Mouse (Mus musculus) frontal cortex, postnatal 25 days (tissue): ENCODE data around the gene Gltpd2.
"Not testable (repeated sequence)": the region's sequence is repeated elsewhere in the genome, so short reads cannot be mapped to it uniquely, and the experiment has no call there.

Experiments
- DNase-seq, 2 experiments: peaks; one replicate each; pipeline ENCODE4 v3.0.0; 2022; ENCODE audit warnings: low spot score in 2 of 2

Gltpd2 gene

DNA sequence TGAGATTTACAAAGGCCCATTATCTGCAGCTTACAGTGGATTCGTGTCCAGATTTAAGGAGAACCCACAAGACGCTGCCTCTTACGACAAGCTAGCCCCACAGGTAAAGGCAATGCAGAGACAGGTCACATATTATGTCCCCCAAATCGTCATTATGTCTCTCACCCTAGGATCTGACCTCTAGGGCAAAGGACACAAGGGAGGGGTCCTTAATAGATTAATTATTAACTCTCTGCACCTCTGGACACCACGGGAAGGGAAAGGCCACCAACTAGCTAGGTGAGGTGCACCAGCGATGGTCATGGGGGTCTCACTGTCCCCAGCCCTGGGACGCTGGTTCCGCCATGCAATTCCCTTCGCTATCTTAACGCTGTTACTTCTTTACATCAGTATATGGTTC is at the start of gene Gltpd2:
TSS of gene Gltpd2 (plus strand) at position 274 of the 400 bp plus-strand sequence.
- DNase-seq, result no peak

DNA sequence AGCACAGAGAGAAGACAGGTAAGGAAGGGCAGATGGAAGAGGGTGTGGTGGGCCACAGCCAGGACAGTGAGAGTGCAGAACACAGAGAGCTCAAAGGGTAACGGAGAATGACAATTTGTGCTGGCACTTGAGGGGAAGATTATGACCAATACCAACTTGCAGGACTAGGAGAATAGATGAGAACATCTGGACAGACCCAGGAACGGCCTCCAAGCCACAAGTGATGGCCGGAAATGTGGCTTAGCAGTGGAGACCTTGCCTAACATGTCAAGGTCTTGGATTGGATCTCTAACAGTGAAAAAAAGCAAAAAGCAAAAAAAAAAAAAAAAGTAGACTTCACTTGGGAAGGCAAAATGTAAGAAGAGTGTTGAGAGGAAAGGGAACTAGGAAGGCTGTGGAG is 49.2 kb upstream of the Gltpd2 start:
- DNase-seq, result no peak

DNA sequence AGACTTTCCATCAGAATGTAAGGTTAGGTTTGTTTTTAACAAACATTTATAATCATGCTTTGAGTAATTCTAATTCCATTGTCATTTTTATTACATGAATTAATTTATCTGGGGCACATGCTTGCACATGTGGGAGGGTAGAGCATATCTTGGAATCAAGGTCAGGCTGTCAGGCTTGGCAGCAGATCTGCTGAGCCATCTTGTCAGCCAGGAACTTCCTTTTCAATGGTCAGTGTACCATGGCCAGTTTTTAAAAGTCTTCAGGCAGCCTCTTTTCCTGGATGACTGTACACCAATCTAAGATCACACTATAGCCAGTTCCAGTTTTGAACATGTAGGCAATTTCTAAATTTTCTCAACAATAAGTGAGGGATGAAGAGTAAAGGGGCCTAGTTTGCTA is 46.3 kb upstream of the Gltpd2 start:
- no peak for DNase-seq

DNA sequence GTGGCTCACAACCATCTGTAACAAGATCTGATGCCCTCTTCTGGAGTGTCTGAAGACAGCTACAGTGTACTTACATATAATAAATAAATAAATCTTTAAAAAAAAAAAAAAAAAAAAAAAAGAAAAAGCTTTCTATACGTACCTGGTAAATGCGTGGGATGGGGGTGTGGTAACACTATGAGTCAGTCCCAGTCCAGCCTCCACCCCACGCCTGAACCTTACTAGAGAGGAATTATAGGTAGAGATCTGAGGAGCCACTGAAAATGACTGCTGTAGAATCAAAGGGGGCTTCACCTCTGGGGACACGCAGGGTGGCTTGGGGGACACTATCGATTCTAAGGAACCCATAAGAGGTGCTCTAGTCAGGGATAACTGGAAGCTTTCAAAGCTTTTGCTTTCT is 45.7 kb upstream of the Gltpd2 start:
- DNase-seq, result not testable (repeated sequence)

DNA sequence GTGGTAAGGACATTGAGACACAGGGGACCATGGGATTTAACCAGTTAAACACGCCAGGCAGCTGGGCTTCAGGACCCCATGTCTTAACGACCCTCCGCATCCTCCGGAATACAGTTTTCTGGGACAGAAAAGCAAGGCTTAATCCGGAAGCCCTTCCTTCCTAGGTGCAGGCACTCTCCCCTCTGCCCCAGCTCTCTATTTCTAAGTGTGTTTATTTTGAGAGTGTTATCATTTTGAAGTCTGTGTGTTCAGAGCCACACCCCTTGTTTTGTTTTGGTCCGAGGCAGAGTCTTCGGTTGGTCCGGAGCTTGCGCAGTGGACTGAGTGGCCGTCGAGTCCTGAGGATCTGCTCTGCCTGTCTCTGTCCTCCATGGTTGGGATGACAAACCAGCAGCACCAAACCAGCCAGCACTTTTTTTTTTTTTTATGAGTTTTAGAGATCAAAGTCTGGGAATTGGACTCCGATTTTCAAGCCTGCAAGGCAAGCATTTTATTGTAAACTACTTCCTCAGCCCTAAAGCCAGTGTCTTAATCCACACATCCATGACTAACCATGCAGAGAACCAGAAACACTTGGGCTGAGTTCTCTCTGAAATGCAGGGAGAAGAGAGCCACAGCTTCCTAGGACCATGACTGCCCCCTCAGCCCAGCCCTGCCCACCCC is 44.0 kb upstream of the Gltpd2 start:
- no peak for DNase-seq

DNA sequence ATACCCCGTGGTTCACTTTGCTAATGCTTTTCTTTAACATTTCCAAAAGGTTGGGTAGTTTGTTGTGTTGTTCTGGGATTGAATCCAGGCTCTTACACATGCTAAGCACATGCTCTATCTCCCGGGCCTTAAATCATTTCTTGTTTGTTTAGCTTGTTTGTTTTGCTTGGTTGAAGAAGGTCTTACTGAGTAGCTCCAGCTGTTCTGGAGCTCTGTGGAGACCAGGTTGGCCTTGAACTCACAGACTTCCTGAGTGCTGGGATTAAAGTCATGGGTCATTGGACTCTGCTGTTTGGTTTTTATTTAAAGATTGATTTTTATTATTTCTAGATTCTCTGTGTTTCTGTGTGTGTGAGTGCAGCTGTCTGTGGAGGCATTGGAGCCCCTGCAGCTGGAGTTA is 33.5 kb upstream of the Gltpd2 start:
- no peak for DNase-seq

DNA sequence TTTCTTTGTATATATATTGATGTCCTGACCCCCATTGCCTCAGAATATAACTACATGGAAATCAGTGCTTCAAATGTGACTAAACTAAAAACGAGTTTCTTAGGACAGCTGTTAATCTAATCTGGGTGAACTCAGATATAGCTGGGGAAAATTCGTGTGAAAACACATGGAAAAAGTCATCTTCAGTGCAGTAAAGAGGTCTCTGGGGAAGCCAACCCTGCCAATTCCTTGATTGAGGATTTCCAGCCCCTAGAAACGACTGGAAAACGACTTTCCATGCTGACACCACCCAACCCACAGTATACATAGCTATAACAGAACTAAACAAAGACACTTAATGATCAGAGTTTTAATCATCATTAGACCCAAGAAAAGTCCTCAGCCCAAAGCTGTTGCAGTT is 31.2 kb upstream of the Gltpd2 start:
- DNase-seq, result no peak

DNA sequence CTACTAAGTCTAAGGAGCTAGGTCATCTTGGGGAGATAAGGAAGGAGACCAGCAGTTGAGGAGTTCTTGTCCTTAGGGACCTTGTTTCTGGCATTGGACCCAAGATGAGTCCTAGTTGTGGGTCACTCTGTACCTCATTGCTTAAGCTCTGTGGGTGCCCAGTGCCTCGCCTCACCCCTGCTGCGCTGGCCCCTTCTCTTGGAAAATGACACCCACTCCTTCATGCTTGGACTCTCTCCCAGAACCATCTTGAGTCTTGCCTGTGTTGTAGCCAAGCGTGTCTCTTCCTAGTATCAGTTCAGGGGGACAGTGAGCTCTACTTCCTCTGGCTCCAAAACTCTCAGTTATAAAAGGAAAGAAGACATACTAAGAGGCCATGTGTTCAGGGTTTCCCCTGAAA is 29.9 kb upstream of the Gltpd2 start:
- no peak for DNase-seq

DNA sequence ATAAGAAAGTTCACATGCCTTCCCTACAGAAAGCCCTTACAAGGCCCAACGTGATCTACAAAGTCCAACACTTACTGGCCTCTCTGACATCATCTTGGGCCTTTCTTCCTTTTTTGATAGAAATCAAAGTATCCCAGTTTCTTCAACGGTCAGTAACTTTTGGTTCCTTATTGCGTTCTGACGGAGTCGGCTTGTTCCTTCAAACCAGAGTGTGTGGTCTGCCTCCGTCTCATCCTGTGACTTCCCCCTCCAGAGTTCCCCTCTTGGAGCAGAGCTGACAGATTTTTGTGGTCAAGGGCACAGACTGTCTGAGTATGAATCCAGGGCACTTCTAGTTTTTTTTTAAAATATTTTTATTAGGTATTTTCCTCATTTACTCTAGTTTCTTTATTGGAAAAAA is 29.3 kb upstream of the Gltpd2 start:
- no peak for DNase-seq

DNA sequence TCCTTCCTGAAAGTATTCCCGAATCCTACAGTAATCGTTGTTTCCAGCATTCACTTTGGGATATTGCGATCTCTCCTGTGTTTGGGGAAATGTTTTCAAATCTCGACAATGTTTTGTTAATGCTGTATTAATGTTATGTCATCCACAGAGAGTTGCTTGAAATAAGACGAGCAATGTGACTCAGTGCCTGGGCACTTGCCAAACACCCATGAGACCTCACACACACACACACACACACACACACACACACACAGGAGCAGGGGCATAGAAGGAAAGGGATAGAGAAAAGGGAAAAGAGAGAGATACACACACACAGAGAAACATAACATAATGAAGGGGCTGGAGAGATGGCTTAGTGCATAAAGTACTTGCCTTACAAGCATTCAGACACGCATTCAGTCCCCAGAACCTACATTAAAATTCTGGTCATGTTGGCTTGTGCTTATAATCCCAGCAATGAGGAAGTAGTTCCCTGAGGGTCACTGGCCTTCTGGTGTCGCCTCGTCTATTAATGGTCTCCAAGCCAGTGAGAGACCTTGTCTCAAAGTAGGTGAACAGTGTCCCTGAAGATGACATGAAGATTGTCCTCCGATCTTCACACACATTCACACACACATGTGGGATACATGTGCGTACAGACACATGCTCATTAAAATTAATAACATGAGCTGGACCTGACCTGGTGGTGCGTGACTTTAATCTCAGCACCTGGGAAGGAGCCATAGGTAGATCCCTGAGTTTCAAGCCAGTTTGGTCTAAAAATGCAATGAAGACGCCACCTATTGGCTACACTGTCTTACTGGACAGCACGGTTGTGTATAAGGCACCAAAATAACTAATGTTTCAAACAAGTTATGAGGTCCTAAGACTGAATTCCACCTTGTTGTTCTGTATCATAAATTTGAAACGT is 19.2 kb upstream of the Gltpd2 start:
- DNase-seq, result no peak

DNA sequence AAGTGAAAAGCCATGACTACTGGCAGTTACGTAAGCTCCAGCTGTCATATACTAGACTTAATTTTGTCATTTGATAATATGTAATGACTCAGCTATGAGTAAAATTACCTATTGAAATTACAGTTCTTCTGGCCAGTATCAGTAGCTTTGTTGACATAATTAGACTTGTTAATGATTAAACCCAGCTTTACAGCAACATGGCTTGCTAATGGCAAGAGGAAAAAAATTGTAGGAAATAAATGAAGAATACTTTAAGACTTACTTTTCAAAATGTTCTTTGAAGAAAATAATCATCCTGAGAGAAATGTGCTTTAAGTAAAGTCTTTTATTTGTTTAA is 18.6 kb upstream of the Gltpd2 start:
- DNase-seq, result no peak

DNA sequence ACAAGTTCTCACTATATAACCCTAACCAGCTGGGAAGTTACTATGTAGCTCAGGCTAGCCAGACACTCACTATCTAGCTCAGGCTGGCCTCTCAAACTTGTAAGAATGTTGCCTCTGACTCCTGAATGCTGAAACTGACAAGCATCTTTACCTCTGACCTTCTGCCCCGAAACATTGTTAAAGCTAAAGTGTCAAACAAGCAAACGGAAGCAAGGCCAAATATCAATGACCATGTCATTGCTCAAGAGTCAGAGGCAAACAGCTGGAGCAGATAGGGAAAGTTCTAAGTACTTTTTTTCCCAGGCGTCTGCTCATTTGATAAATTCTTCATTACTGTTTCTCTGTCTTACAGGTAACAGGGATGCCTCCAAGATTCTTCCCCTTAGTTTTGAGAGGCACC is 17.0 kb upstream of the Gltpd2 start:
- no peak for DNase-seq

DNA sequence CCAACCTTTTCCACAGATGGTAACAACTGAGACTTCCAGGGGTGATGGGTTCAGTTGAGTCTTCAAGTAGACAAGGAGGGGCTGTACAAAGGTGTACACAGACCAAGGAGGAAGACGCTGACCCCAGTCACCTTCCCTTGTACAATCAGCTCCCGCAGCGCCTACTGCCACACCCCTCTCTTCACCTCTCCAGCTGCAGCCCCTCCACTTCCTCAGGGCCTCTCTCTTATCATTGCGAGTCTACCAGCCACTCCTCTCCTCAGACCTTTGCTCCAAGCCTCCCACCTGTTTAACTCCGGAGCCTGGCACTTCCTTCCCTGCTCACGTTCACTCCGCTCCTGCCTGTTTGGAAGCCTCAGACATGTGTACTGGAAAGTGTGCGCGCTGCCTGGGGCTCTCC is 14.0 kb upstream of the Gltpd2 start, which contains the start of gene Tm4sf5:
TSS of gene Tm4sf5 (plus strand) at position 275 of the 400 bp plus-strand sequence.
- no peak for DNase-seq

DNA sequence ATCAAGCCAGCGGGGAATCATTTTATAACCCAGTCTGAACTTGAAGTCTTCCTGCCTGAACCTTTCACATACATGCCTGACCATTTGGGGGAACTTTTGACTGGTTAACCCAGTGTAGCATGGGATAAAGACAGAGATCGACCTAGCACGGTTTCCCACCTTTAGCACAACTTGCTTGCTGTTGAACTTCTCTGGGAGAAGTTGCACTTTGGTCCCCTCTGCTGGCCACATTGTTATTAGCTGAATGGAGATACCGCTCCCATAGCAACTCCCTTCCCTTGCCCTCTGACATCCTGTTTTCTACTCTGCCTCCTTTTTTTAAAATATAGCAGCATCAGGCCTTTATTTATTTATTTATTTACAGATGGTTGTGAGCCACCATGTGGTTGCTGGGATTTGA is 12.6 kb upstream of the Gltpd2 start:
- DNase-seq, result peak; percentile 36 to 39

DNA sequence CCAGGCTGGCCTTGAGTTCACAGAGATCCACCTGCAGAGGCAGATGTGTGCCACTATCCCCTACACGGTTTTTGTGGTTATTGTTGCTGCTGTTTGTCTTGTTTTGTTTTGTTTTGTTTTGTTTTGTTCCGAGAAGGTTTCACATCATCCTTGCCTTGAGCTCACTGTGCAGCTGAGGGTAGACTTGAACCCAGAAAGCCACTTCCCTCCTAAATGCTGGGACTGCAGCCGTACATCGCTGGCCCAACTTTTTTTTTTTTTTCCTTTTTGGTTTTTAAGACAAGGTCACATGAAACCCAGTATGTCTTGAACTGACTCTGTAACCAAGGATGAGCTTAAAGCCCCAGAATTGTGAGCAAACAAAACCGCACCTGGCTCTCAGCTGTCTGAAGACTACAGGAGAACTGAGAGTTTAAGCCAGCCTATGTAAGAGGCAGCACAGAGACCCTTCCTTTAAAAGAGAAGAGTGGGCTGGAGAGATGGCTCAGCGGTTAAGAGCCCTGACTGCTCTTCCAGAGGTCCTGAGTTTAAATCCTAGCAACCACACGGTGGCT is 12.0 kb upstream of the Gltpd2 start:
- DNase-seq, result no peak

DNA sequence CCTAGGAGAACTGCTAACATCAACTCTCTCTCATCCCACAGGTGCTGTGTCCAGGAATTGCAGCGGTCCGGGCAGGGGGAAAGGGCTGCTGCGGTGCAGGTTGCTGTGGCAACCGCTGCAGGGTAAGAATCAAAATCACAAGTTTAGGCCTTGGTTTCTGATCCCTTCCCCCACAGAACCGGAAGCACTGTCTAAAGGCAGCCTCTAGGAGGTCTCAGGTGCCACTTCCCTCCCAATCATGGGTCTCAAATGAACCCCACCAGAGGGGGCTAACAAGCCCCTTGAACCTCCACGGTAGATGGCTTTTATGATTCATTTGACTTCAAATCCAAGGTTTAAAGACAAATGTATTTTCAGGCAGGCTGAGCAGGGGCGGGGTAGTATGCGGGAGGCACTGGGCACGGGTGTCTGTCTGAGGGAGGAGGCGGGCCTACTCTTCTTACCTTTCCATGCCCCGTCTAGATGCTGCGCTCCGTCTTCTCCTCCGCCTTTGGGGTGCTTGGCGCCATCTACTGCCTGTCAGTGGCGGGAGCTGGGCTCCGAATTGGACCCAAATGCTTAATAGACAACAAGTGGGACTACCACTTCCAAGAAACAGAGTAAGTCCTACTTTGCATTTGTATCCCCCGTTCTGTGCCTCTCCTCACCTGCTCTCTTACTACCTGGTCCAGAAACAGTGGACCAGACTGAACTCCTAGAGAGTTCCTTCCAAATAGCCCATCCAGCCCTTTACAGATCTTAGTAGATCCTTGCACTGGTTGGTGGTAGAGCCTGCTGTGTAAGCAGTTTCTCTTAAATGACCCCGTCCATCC is 9.0 kb upstream of the Gltpd2 start:
- DNase-seq, result no peak

DNA sequence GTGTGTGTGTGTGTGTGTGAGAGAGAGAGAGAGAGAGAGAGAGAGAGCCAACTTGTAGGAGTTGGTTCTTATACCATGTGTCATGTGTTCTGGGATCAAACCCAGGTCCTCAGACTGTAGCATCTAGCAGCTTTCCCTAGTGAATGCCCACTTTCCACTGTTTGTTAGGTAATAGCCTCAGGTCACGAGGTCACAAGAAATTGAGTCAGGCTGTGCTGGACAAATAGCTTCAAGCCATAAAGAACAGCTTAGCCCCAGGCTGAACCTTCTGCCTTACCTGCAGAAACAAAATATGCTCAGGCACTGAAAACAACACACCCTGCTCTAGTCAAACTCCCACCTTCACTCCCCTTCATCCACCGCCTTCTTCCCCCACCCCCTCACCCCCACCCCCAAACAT is 7.8 kb upstream of the Gltpd2 start:
- DNase-seq, result no peak

DNA sequence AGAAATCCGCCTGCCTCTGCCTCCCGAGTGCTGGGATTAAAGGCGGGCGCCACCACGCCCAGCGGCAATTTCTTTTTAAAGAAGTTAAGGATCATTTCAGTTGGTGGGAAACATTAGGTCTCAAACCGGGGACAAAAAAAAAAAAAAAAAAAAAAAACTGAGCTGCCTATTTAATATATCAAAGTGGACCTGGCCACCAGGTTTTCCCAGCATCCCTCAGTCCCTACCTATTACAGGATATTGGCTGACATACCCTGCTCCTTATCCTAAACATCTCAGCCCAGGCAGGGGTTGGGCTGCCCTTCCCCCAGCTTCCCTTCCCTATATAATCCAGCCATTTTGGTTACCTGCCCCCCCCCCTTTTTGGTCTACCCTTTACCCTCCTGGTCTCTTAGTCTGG is 7.2 kb upstream of the Gltpd2 start:
- no peak for DNase-seq

DNA sequence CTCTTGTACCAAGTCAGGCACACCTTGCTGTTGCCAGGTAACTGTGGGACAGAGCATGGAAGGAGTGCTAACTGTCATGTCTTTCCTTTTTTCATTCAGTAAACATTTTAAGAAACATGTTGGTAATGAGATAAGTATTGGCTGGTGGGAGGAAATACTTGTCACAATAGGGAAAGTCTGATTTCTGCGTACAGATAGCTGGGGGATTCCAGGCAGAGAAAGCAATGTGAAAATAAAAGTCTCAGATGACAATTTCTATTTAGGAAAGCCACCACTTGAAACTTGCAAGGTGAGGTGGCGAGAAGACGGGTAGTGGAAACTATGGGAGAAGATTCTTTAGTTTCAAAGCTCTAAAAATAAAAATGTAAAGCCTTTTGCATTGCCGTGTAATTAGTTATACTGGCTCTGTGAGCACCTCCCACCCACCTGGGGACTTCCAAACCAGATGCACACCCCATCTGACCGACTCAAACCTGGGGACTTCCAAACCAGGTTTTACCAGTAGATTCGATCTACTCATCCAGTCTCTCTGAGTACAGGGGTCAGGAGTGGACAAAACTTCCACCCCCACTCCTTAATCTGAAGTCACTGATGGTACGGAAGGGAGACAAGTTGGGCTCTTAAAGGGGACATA is 6.2 kb upstream of the Gltpd2 start:
- DNase-seq, result no peak

DNA sequence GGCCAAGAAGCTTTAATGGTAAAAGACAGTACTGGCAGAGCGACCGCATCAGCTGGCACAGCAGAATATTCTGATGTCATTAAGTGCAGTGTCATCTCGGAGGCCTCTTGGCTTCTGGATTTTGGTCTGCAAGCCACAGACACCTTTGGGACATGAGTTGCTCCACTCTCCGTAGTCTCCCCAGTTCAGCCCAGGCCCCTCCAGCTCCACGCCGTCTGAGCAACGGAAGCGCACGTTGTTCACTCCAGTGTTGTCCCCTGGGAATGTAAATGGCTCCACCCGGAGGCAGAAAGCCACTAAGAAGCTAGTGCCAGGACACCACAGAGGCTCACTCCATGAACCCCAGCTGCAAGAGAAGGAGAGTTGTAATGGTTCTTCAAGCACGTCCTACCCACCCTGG is 5.5 kb upstream of the Gltpd2 start:
- DNase-seq, result no peak

DNA sequence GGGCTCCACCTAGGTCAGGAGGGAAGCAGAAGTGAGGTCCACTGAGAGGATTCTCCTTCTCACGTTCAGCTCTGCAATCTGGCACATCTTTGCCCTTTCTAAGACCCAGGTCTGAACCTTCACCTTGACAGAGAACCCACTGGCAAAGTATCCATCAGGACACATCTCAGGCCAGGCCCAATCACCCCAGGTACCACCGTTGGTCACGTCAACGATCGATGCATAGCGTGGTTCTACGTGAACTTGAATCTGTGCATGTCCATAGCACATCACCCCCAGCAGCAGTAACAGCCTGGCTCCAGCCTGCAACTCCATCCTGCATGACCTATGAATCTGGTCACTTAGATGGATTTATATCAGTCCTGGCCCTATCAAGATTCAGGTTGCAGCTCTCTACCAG is 4.7 kb upstream of the Gltpd2 start, which contains the start of gene Vmo1:
TSS of gene Vmo1 (minus strand) at position 329 of the 400 bp plus-strand sequence.
- no peak for DNase-seq

DNA sequence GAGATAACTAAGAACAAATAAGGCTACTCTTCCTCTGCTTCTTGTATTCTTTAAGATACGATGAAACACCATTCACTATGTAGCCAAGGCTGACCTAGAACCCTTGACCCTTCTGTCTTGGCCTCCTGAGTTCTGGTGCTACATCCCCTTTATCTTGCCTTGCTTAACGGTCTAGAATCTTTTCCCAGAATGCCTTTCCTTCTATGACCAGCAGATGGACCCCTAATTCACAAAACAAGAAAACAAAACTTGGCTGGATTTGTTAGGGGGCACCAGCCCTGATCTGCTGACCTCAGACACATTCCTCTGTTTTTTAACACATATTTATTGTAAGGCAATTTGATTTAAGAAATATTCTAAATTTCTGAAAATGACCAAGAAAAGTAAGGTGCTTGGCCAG is 2.6 kb upstream of the Gltpd2 start:
- DNase-seq, result no peak
